Mouse (Mus musculus) adrenal gland, adult 2 months (tissue): ENCODE data around the gene Arid5a. TPM values are rescaled to one million over a fixed set of nuclear protein-coding genes. Genes with fewer than 3 reads are reported as not detected.

Experiments used
- DNase-seq: peaks from one replicate; pipeline ENCODE4 v3.0.0; 2021
- long read RNA-seq: library from polyadenylated mRNA; stranded (forward); transcript quantifications from one replicate; pipeline ENCODE4 v2.0.0, GENCODE M21; 2021
- polyA plus RNA-seq: library from polyadenylated mRNA; depleted of rRNA; stranded (reverse); fragments of >200 nt; gene quantifications from 2 replicates; pipeline ENCODE4 v1.2.3, GENCODE M21; 2012; rRNA removed
- total RNA-seq, 2 experiments: library from RNA; stranded (reverse); gene quantifications; 2 replicates each; pipeline ENCODE4 v1.2.3; 2021

Arid5a gene
- total RNA-seq: 1 to 10 TPM; 5.2 to 5.9 TPM
- polyA plus RNA-seq: 4.1 and 5.3 TPM in 2 replicates
- long read RNA-seq, partial matches to known transcripts: 0 of 1 reads
- long read RNA-seq, other reads (novel, unspliced or antisense): 1 of 1 reads

DNA sequence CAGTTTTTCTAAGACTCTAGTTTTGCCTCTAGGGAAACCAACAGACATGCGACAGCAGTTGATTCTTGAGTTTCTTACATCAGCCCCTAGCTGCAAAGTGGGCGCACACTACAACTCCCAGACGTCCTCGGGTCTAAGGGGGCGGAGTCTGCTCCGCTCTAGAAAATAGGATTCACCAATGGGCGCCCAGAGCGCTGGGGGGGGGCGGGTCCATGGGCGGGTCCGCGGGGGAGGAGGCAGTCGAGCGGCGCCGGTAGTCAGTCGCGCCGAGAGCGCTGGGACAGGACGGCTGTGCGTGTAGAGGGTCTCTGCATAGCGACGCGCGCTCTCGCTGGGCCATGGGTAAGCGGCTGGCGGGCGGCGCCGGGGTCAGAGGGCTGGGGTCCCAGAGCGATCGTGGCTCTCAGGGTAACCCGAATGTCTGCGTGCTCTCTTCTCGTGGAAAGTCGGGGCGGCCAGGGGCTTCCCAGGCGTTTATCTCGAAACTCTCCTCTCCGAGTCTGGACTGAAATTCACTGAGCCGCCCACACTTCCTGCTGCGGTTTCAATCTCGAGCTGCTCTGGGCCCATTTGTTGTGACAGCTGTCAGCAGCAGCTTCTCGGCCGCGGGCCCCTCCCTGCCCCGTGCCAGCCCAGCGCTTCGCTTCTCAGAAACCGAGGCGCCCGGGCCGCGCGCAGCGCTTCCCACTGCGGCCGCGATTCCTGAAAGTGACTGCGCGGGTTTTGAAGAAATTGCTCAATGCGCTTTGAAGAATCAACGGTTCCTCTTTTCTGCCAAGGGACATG, at the start of gene Arid5a:
TSS of gene Arid5a (plus strand) at position 239 of the 786 bp plus-strand sequence.
- peak; percentile 88 for DNase-seq

GRCm38 (mm10) chr1:36258631-36259030, 48.9 kb upstream of the Arid5a start:
- DNase-seq: no peak

- DNase-seq: no peak
Measured at GRCm38 (mm10) chr1:36259281-36259680, 48.3 kb upstream of the Arid5a start.

DNA sequence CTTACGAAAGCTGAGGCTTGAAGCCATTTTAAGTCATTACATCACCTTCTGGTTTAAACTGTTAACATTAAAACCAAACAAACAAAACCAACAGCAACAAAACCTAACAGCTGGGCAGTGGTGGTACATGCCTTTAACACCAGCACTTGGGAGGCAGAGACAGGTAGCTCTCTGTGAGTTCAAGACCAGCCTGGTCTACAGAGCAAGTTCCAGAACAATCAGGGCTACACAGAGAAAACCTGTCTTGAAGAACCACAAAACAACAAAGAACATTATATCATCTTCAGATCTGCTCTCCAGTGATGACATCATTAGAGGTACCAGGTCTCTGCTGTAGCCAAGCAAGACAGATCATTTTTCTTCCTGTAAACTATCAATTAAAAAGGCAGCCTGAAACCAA, 47.1 kb upstream of the Arid5a start:
- no peak for DNase-seq

DNA sequence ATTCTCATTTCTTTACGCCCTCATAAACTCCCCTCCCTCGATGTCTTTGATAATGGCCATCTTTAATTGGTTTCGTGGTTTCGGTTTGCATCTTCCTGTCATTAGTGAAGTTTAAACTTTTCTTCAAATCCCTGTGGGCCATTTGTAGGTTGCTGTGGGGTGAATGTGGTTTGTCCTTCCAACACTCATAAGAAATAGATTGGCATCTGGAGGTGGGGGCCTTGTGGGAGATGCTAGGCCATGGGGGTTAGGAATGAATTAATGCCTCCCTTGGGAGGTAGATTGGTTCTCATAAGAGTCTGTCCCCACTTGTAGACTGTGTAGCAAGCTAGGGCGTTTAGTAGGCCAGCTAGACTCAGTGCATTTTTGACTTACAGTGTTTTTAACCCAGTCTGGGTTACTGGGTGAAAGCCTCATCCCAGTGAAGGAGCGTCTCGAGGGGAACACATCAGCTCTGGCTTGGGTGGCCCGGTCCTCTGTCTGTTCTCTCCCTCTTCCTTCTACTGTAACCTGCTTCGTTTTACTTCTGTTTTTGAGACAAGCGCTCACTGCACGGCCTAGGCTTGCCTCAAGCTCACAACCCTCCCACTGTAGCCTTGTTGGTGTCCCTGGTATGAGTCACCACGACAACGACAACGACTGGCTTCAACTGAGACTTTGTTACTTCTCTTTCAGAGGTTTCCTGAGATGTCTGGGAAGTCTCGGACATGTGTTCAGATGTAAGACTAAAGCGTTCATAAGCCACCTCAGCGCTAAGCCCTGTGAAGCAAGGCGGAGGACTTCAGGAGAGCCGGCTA, 45.6 kb upstream of the Arid5a start:
- DNase-seq: peak; percentile 28

DNA sequence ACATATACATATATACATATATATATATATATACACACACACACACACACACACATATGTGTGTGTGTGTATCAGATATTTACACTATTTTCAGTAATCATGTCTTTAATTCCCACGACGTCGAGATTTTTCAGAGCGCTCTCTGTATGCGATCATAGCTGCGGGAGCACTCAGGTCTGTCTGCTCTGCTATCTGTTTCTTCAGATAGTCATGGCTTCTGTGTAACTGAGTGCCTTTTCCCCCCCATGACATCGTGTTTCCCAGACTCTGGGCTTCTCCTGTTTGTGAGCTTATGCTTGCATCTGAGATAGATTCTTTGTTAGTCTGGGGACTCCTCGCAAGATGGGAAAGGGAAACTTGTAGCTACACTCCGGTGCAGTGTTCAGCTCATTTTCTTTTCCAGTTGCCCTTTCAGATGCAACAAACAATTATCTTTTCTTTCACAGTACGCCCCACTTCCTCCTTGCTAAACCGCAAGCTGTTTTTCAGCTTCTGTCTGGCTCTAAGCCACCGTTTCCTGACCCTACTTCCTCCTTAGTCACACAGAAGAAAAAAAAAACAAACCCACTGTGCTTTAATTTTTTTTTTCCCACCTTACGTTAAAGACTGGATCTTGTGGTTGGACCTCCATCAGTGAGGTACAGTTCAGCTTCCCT, 43.6 kb upstream of the Arid5a start:
- peak; percentile 60 for DNase-seq

DNA sequence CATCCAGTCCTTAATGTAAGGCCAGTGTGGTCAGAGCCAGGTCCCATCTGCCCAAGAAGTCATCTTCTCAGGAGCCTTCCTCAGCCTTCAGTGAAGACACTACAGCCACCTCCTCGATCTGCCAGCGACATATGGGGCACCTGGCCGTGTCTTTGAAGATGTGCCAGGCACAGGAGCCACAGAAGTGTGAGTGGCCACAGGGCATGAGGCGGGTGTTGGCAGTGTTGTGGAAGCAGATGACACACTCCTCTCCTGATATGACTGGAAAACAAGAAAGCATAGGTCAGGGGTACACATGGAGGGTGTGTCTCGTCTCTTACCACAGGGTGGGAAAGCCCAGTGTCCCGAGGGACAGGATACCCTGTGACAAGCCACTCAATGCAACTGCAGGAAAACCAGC, 41.2 kb upstream of the Arid5a start:
- no peak for DNase-seq

DNA sequence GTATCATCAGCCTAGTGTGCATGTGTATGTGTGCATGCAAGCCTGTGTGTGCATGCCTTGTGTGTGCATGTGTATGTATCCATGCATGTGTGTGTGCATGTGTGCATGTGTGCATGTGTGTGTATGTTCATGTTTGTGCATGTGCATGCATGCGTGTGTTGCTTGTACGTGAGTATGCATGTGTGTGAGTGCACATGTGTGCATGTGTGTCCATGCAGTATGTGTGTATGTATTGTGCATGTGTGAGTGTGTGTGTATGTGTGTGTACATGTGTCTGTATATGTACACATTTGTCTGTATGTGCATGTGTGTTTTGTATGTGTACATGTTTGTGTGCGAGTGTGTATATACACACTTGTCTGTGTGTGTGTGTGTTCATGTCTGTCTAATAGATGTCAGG, 39.9 kb upstream of the Arid5a start:
- no peak for DNase-seq

DNA sequence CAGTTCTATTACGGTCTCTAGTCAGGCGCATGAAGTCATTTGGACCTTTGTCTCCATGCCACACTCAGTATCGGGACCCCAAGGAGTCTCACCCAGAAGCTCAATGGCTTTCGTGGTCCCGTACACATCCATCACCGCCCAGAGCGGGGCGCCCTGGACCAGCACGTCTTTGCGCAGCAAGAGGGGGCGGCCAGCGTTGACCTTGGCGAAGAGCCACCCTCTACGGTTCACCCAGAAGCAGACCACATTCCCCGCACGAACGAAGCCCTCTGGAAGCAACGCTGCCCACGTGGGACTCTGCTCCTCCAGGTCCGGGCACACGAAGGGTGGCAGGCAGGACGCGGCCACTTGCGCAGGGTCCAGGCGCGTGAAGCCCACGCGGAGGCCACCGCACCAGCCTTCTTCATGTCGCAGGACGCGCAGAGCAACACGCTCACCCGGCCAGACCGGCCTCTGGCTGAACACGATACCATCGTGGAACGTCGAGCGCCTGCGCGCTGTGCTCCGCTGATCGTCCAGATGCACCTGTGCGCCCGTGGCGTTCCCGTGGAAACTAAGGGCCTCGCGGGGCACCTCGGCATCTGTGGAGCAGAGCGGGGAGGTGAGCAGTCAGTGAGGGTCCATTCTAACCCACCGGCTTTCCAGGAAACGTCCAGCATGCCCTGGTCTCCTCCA, 38.3 kb upstream of the Arid5a start:
- no peak for DNase-seq

- peak; percentile 45 for DNase-seq
Measured at GRCm38 (mm10) chr1:36270666-36271065, 36.9 kb upstream of the Arid5a start.

DNA sequence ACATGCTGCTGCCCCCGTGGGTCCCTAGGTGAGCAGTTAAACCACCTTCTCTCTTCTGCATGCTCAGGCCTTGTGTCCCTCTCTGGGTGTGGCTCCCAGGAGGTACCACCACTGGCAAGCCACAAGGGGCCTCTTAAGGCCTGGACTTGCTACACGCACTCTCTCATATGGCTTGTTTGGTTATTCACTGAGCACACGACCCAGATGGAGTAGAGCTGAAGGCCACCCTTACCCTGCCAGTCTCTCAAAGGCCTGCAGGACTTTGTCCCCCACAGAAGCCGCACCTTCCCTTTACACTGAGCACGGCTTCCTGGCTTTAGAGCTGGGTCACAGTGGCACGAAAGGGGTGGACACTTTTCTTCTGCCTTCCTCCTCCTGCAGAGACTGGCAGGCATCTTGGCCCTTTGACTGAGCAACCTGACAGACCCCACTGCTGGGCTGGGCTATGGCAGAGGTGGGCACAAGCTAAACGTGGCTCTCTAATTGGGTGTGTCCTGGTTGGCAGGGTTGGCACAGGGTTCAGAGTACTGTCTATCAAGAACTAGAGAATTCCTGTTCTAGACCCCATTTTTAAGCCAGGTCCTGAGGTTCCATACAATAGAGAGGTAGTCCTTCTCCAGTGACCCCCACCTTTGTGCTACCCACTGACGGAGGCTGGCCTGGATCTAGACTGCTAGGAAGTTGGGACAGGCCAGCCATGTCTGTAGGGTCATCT, 35.9 kb upstream of the Arid5a start:
- no peak for DNase-seq

DNA sequence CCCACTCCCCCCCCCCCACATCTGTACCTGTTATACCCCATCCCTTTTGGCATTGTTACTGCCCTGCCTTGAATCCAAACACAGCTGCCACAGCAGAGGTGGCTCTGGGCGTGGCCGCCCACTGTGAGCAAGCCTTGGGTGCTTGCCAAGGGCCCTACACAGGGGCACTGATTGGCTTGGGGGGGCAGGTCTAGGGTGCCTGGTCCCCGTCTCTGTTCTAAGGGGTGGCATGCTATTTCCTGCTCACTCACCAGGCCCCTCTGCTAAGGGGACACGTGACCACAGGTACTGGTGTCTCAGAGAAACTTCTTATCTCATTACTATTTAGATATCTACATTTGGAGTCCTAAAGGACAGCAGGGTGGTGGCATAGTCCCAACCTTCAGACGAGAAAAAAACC, 35.0 kb upstream of the Arid5a start:
- peak; percentile 58 for DNase-seq

GRCm38 (mm10) chr1:36273288-36273687, 34.2 kb upstream of the Arid5a start:
- DNase-seq: peak; percentile 81

DNA sequence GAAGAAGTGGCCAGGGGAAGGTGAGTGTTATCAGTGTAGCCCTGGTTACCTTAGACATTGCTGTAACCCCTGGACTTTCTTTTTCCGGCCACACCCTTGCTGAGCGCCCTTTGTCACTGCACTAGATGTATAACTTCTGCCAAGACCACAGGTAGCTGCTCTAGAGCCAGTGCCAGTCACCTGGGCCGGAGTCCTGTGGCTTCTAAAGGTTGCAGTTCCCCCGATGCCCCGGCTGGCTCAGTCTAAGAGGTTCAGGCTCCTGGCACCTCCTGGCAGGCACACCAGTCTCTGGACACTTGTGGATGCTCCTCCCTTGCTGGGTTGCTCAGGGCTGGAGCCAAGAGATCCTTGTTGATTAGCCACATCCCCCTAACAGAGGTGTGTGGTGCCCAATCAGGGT, 33.1 kb upstream of the Arid5a start, which contains the start of gene Neurl3:
TSS of gene Neurl3 (minus strand) at position 225 of the 400 bp plus-strand sequence.
- DNase-seq: no peak

DNA sequence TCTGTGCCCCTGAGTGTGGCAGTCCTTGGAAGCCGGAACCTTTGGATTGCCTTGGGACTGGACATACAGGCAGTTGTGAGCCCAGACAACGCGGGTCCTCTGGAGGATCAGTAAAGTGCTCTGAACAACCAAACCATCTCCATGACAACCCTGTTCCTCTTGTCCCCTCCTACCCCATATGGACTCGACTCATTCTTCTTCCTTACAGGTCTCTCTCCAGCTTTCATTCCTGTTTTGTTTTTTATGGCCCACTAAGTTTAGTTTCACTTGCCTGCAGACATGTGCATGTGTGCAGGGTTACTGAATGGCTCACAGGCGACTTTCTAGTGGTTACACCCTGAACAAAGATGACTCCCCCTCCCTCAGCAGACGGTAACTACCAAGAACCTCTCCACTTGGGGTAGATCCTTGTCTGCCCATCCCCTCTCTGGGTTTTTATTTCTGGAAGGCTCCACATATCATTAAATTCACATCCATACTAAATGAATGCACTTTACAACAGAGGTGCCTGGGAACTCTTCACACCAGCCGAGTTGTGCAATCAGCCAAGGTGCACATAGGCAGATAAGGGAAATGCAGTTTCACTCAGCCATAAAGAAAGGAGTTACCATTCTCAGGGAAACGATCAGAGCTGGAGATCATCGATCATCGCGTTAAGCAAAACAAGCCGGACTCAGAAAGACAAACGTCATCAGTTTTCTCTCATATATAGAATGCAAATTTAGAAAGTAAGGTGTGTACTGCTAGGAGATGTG, 31.7 kb upstream of the Arid5a start:
- no peak for DNase-seq

DNA sequence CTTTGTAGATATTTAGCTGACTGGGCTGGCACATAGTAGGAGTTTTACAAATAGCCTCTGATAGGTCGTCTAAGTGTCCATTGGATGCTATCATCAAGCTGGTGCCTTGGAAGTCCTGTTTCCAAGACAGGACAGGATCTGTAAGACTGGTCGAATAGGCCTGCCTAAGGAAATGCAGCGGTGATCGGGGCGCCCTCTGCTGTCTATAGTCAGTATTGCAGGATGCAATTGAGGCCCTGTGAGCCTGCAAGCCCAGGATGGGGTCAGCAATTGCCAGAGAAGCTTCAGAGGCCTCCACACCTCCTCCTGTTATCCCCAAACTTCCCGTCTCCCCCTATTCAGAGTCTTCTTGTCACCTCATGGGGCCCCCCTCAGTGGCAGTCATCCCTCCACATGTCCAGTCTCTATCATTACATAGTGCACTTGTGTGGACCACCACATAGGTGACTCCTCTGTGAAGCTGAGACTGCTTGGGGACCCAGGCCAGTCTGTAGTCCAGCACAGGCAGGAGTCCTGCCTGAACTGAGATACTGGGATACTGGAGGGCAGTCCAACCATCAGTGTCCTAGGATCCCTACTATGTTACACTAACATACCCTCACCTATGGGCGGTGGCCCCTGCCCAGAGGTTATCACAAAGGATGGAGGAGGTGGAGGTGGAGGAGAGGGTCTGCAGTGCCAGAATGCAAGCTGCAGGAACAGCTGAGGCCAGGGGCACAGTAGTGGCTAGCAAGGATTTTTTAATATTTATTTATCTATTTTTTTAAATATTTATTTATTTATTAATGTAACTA, 30.1 kb upstream of the Arid5a start:
- peak; percentile 78 for DNase-seq

- peak; percentile 68 for DNase-seq
Measured at GRCm38 (mm10) chr1:36279202-36279601, 28.3 kb upstream of the Arid5a start.

GRCm38 (mm10) chr1:36280938-36281337, 26.6 kb upstream of the Arid5a start:
- DNase-seq: no peak

- no peak for DNase-seq
Measured at GRCm38 (mm10) chr1:36281849-36282248, 25.7 kb upstream of the Arid5a start.

- DNase-seq: no peak
Measured at GRCm38 (mm10) chr1:36293470-36293869, 14.1 kb upstream of the Arid5a start.
